Mouse (Mus musculus) left cerebral cortex, adult 8-10 months (tissue): ENCODE data around the gene Itpkb. TPM values are rescaled to one million over a fixed set of nuclear protein-coding genes. Genes with fewer than 3 reads are reported as not detected.

Experiments used
- DNase-seq, 2 experiments: peaks; one replicate each; pipeline ENCODE4 v3.0.0; 2022; ENCODE audit warnings: low spot score in 2 of 2
- total RNA-seq, 4 experiments: library from RNA; stranded (reverse); gene quantifications; 2 replicates each; pipeline ENCODE4 v1.2.4; 2022

The Itpkb gene
- total RNA-seq, 4 experiments from 2014 or later, result 19.7 to 26.2 (median 21.4) TPM

DNA sequence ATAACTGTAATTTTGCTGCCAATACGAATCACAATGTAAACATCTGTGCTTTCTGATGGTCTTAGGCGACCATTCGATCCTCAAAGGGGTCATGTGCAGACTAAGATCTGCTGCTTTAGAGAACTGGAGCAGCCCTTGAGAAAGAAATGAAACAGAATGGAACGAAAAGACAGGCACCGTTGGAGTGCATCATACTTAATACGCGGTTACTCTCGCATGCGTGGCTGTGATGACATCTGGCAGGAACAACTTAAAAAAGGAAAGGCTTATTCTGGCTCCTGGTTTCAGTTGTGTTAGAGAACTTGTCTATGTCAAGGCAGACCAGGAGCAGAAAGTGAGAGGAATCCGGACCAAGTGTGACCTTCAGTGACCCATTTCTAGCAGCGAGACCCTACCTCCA is 15.6 kb upstream of the Itpkb start:
- DNase-seq, result no peak

DNA sequence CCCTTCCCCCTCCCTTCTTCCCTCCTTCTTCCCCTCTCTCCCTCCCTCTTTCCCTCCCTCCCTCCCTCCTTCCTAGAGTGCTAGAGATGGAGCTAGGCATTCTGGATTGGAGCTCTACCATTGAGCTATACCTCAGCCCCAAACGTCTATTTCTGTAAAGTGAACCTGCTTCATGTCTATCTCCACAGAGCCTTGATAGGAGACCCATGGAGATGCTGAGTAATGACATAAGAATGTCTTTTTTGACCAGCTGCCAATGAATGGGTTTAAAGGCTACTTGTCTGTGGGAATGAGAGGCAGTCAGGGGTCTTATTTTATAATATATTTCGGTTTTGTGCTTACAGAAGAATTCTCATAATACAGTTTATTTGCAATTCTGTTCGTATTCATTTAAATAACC is 15.2 kb upstream of the Itpkb start:
- no peak for DNase-seq

DNA sequence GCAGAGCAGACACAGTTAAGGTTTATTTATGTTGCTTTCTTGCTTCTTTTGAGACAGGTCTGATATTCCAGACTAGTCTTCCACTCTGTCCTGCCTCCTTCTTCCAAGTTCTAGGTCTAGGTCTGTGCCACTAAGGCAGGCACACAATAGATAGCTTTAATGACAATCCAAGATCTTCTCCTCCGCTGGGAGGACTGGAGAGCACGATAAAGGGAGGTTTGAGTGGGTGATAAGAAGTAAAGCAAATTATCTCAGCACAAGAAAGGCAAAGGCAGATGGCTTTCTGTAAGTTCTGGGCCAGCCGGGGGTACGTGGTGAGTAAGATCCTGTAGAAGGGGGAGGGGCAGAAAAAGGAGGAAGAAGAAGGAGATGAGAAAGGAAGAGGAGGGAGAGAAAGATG is 12.8 kb upstream of the Itpkb start:
- no peak for DNase-seq

DNA sequence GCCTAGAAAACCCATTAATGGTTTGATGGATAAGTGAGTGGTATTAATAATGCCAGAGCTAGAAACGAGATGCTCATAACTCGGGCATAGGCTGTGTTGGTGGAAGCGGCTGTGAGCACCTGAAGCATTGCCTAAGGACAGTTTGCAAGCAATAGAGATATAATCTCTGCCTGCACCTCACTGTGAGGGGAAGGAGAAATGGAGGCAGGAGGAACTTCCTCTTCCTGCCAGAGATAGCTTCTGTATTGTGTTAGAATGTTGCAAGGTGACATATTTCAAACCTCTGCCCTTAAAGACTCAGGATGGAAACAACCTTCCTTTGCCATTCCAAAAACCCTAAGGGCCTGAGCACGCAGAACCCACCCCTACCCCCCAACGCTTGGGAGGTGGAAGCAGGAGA is 11.9 kb upstream of the Itpkb start:
- no peak for DNase-seq

DNA sequence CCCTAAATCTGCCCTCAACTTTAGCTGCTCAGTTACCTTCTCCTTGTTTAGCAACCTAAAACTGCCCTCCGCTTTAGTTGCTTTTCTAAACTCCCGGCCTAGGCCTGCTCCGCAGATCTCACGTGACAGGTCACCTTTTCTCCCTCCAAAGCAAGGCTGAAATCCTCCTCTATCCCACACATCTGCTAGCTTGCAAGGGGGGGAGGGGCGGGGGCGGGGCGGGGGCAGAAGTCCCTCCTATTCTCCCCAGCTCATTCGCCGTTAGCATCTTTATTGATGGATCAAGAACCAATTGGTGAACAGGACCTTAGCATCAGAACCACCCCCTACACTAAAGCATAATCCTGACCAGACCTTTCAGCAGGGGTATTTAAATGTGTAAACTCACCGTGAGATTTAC is 10.4 kb upstream of the Itpkb start:
- no peak for DNase-seq

DNA sequence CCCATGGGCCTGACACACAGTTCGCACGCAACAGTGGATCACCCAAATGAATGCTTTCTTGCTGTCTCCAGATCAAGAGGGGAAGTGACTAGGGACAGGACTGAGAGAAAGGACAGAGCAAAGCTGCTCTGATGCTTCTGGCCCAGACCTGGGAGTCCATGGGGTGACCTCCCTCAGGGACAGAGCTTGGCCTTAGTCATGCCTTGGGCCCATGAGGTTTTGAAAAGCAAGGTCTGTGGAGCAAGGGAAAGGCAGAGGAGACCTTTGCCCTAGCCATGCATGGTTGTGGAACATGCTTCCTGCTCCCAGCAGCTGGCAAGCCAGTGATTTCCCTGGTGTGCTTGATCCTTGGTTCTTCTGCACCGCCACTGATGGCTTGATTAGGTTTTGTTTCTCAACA is 7.4 kb upstream of the Itpkb start:
- DNase-seq, result no peak

DNA sequence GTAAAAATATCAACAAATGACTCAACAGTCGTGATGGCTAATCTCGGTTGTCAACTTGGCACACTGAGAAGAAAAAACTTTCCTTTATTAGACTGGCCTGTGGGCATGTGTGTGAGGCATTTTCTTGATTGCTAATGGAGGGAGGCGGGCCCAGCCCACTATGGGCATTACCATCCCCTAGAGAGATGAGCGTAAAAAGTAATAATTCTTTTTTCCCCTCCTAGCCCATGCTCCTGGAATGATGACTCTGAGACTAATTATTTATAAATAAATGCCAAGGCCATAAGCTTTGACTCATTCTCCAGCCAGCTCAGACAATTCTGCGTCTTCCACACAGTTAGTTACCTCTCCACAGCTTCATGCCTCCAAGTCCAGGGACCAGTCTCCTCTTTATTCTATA is 6.8 kb upstream of the Itpkb start:
- no peak for DNase-seq

DNA sequence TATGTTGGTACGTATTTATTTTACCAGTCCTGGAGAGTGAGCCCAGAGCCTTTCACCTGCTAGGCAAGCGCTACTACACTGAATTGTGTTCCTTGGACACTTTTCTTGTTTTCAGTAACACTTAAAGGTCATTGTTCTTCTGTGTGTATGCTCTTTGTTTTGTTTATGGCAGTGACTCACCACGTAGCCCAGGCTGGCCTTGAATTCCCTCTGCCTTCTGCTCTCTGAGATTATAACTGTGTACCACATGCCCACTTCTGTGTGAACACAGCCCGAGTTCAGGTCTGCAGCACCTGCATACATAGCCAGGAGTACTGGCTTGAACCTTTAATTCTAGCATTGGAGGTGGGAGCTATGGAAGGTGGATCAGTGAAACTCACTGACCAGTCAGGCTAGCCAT is 6.0 kb upstream of the Itpkb start:
- DNase-seq, result no peak

DNA sequence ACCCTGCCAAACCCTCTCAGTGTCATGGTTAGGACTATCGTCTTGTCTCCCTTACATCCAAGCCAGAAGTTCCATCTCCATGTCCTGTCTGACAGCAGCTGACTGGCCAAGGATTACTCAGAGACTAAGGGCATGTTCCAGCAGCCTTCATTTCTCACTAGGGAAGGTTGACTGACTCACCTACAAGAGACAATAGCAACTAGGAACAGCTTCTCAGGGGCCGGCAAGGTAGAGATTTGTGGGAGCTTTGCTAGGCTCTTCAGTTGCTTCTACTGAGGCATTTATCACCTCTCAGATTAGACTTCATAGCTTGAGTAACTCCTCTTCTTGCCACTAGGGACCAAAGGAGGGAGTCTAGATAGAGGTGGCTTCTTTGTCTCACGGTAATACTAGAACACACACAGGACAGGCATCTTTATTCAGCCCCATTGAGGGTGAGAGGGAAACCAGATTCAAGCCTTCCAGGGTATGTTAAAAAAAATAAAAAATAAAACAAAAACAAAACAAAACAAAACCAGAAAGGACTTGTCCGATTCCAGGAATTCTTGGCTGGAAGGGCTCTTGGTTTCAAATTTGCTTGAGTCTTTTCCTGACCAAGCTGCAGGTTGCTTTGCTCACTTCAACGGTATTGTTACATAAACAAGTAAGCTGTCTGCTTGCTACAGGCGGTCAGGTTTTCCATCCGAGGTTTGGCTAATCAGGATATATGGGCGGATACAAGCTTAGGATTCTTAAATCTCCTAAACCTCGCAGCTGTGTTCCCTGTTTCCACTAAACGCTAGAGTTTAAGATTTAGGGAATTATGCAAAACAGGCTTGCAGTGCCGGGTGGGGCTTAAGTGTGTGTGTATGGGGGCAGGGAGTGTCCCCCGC is 1.3 kb upstream of the Itpkb start:
- no peak for DNase-seq

DNA sequence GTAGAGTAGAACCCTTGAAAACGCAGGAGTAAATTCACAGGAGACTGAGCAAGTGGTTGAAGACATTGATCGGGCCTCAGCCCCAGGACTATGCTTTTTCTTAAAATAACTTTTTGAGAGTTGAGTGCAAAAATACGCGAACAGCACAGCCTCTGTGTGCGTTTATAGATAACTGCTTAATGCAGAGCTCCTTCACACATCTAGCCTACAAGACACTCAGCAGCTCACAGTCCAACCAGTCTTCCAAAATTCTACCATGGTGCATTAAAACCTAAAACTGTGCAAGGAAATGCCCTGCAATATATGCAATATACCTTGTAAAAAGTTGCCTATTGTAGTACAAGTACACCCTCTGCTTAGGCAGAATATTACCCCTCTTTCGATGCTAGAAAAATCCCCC is 579 bp upstream of the Itpkb start:
- DNase-seq, result no peak

DNA sequence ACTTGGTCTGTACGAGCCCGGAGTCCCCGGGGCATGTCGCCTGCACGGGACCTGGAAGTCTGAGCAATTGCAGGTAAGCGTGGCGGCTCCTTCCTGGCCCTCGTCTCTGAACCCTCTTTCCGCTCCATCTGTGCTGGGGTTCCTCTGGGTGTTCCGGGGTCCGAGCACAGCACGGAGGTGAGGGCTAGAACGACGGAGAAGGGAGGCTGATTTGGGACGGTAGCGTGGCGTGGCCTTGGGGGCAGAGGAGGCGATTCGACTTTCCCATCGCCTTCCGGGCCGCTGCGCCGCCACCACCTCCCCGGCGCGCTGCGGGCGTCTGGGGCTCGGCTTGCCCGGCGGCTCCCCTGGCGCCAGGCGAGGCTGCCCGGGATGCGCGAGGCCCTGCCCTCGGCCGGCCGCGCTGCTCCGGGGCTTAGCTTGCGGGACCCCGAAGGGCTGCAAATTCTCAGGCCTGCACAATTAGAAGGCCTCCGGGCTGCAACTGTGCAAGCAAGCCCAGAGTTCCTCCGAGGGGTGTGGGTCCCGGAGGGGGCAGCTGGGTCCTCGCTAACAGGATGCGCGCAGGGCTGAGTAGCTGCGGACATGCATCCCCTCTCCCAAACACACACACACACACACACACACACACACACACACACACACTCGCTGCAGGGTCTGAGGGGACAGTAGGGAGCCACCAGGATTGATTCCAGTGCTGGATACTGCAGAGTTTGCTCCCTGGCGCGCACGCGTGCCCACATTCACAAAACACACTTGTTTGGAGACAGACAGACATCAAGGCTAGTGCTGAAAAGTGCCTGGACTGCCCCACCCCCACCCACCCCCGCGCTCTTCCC is 641 bp downstream of the Itpkb start:
- no peak for DNase-seq

DNA sequence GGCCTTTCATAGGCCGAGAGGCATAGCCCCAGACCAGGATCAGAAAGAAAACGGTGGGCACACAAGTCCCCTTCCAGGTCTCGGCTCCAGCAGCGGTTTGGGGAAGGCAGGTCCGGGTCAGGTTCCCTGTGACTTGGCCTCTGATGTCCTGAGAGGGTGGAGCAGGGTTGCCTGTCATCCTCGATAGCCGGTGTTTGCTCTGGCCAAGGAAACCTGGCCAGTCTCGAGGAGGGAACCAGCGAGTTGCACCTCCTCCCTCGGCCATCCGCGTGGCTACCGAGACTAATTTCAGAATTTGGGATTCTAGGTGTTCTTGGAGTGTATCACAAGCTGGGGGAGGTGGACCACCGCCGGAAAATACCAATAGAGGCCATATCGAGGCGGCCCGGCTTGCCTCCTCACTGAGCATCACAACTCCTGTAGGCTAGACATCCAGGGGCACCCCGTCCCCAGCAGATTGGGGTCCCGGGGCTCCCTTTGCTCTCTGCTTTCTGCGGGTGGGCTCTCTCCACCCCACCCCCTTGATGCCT is 1.3 kb downstream of the Itpkb start:
- peak in 1 of 2 experiments; percentile 22 for DNase-seq

DNA sequence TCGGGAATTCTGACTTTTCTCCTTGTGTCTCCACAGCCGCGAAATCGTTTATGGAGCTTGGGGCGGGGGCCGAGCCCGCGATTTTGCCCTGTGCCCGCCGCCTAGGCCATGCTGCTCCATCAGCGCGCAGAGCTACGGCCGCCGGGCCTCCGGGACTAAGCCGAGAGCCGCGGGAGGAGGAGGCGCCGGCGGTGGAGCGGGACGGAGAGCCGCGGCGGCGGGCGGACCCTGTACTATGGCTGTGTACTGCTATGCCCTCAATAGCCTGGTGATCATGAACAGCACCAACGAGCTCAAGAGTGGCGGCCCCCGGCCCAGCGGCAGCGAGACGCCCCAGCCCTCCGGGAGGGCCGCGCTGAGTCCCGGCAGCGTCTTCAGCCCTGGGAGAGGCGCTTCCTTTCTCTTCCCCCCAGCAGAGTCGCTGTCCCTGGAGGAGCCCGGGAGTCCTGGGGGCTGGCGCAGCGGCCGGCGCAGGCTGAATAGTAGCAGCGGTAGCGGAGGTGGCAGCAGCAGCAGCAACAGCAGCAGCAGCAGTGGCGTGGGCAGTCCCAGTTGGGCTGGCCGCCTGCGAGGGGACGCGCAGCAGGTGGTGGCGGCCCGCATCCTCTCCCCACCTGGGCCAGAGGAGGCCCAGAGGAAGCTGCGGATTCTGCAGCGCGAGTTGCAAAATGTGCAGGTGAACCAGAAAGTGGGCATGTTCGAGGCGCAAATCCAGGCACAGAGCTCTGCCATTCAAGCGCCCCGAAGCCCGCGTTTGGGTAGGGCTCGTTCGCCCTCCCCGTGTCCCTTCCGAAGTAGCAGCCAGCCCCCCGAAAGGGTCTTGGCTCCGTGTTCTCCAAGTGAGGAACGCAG is 2.0 kb downstream of the Itpkb start:
- peak; percentile 36 to 58 for DNase-seq

DNA sequence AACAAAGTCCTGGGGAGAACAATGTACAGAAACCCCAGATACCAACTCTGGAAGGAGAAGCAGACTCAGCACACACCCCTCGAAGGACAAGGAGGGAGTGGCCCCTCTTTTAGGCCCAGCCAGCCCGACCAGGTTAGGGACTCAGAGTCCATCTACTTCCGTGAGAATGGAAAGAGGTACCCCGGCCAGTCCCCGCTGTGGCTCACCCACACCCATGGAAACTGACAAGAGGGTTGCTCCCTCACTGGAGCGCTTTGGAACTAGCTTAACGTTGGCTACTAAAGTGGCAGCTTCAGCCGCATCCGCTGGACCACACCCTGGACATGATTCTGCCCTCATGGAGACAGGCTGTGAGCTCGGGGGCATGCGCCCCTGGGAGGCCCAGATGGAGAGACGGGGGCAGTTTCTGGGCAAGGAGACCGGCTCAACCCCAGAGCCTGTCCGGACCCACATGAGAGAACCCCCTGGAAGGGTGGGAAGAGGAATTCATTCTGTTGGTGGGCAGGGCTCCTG is 2.7 kb downstream of the Itpkb start:
- DNase-seq, result no peak

DNA sequence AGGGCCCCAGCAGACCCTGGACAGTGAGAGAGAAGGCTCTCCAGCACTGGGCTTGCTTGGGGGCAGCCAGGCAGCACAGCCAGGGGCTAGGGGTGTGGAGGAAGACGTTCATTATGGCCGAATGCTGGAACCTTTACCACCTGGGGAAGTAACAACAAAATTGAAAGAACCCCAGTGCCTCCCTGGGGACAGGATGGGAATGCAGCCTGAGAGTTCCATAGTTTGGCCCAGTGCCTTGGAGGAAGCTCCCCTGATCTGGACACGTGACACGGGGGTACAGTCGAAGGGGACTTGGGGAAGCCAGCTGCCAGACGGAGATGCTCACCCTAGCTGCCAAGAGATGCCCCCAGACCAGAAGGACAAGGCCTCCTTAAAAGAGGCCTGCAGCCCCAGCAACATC is 3.3 kb downstream of the Itpkb start:
- DNase-seq, result no peak

DNA sequence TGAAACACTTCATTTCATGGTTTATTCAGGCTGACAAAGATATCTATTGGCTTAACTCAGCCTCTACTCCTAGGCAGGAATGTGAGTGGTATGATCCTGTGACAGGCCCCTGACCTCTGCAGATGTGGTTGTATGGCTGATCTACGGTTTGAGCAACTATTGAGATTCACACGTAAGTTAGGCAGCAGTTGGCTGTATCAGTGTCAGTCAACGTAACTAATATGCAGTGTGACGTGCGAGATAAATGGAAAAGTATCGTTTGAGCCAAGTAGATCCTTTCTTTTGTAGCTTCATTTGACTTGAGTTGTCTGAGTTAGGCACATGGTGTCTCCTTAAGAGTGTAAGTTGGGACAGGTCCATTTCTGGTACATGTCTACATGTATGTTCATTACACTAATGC is 4.3 kb downstream of the Itpkb start:
- no peak for DNase-seq

DNA sequence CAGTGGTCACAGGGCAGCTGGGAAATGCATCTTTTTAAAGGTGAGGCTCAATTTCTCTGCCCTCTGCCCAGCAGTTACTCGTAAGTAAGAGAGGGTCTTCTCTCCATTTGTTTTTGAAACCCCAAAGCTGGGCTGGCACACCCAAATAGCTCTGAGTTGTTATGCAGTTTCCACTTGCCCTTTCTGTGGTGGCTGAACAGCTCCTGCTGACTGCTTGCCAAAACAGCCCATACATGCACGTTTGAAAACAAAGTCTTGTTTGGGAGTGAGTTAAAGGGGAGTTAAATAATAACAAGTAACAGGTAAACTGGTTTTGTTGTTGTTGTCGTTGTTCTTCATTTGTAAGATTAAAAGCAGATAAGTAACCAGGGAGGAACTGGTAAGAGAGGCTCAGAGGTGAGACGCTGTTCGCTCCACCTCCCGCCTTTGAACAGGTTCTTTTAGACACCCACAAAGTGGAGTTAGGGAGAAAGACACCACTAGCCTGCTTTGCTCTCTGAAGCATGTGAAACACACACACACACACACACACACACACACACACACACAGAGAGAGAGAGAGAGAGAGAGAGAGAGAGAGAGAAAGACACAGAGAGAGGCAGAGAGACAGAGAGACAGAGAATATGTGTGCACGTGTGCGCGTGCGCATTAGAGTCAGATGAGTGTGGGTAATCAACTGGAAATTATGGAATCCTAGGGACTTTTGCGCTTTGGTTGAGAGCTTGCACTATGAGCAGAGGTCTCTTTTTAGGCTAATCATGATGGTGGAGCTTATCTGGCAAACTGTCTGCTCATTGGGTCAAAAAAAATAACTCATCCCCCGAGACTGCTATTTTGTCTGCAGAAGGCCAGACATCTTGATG is 5.5 kb downstream of the Itpkb start:
- no peak for DNase-seq

DNA sequence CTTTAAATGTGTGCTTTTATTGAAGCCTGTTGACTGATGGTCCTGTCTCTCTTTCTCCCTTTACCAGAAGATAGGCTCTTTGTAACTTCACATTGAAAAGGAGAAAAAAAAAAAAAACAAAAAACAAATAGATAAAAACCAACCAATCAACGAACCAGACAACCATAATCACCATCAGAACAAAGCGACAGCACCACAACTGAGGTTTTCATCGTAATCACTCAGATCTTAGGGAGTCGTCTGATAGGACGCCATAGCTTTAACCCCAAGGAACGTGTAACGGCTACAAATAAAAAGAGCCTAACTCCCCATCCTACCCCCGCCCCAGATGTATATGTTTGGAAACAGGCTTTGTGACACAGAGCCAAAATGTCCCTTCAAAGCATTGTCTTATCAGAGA is 8.1 kb downstream of the Itpkb start:
- no peak for DNase-seq

DNA sequence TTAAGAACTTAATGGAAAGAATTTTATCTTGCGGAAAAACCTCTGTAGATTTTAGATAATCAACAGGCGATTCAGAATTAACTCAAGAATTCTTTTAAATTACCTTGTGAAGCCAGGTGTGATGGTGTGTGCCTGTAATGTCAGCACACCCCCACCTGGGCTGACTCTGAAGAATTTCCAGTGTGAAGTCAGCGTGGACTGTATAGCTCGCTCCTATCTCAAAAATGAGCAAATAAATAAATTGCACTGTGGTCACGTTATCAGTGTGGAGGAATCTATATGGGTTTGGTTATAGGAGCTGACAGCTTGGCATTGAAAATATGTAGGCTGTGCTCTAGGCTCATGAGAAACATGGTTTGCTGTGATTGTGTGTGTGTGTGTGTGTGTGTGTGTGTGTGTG is 8.9 kb downstream of the Itpkb start:
- no peak for DNase-seq

DNA sequence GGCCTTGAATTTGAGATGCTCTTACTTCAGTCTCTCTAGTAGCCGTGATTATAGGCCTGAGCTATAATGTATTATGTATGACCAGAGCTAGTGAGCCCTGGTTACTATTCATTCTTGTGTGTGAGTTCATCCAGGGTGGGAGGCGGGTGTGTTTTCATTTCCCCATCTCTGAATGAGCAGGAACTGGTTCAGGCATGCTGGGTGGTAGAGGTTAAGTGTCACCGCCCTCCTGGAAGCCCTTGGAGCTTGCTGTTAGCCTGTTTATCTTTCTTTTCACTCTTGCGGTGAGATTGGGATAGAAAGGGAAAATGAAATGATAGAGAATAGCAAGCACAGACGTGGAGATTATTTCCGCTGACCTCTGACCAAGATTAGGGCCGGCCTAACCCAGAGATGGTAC is 12.7 kb downstream of the Itpkb start:
- no peak for DNase-seq
